Mouse (Mus musculus) stomach, embryonic 14.5 days (tissue): ENCODE measurements around the gene Fis1. TPM values are rescaled to one million over a fixed set of nuclear protein-coding genes. Genes with fewer than 3 reads are reported as not detected.
"Not testable (repeated sequence)": the region's sequence is repeated elsewhere in the genome, so short reads cannot be mapped to it uniquely, and the experiment has no call there.

ENCODE experiments used
- ATAC-seq: fragments of 200-750 bp; cut with Nextera tagmentation; 2 replicates; pipeline ENCODE4 v1.8.0; 2017; ENCODE audit warnings: low read depth, moderate TSS enrichment; ENCODE audit not compliant: insufficient number of reproducible peaks, insufficient read depth, low FRiP score
- H3K27ac ChIP-seq: fragments of 300-500 bp; sonication (generic); 2 replicates; pipeline ENCODE4 v1.5.1; 2014; ENCODE audit warnings: mild to moderate bottlenecking, low read length, moderate library complexity, mixed read lengths
- H3K27me3 ChIP-seq: fragments of 300-500 bp; sonication (generic); 2 replicates; pipeline ENCODE4 v1.6.1; 2014; ENCODE audit warnings: low read length, control low read depth, mixed read lengths; ENCODE audit not compliant: control insufficient read depth, insufficient read depth
- H3K36me3 ChIP-seq: fragments of 300-500 bp; sonication (generic); 2 replicates; pipeline ENCODE4 v1.6.1; 2014; ENCODE audit warnings: mild to moderate bottlenecking, control low read depth, low read length, moderate library complexity, mixed read lengths; ENCODE audit not compliant: control insufficient read depth, insufficient read depth
- H3K4me1 ChIP-seq: fragments of 300-500 bp; sonication (generic); 2 replicates; pipeline ENCODE4 v1.6.1; 2014; ENCODE audit warnings: low read length, control low read depth, mixed read lengths; ENCODE audit not compliant: control insufficient read depth, insufficient read depth
- H3K4me2 ChIP-seq: fragments of 300-500 bp; sonication (generic); replicated peaks from 2 replicates; pipeline ENCODE4 v1.6.1; 2014; ENCODE audit warnings: low read depth, low read length, control low read depth
- H3K4me3 ChIP-seq: fragments of 300-500 bp; sonication (generic); 2 replicates; pipeline ENCODE4 v1.5.1; 2014; ENCODE audit warnings: low read depth, low read length, control low read depth
- H3K9ac ChIP-seq: fragments of 300-500 bp; sonication (generic); replicated peaks from 2 replicates; pipeline ENCODE4 v1.6.1; 2014; ENCODE audit warnings: low read depth, mild to moderate bottlenecking, control low read depth, low read length, moderate library complexity, mixed read lengths
- H3K9me3 ChIP-seq: fragments of 300-500 bp; sonication (generic); 2 replicates; pipeline ENCODE4 v1.6.1; 2016; ENCODE audit warnings: low read depth, low read length, control low read depth; ENCODE audit not compliant: control insufficient read depth
- WGBS: fragments of 180-500 bp; shearing (Covaris S2); extraction: QIAGEN DNeasy Blood & Tissue Kit; methylation state at CpG from one replicate; pipeline ENCODE4 v1.1.7; 2014; 5-methylcytosine and 5-hydroxymethylcytosine counted together
- polyA plus RNA-seq: library from polyadenylated mRNA; unstranded; fragments of >200 nt; fragmentation: Nextera tagmentation; extraction: Ambion mirVana; gene quantifications from 2 replicates; pipeline ENCODE4 v1.2.1, GENCODE M21; 2014

The Fis1 gene
- polyA plus RNA-seq, 1 experiment from 2014 or later = 304 TPM

DNA sequence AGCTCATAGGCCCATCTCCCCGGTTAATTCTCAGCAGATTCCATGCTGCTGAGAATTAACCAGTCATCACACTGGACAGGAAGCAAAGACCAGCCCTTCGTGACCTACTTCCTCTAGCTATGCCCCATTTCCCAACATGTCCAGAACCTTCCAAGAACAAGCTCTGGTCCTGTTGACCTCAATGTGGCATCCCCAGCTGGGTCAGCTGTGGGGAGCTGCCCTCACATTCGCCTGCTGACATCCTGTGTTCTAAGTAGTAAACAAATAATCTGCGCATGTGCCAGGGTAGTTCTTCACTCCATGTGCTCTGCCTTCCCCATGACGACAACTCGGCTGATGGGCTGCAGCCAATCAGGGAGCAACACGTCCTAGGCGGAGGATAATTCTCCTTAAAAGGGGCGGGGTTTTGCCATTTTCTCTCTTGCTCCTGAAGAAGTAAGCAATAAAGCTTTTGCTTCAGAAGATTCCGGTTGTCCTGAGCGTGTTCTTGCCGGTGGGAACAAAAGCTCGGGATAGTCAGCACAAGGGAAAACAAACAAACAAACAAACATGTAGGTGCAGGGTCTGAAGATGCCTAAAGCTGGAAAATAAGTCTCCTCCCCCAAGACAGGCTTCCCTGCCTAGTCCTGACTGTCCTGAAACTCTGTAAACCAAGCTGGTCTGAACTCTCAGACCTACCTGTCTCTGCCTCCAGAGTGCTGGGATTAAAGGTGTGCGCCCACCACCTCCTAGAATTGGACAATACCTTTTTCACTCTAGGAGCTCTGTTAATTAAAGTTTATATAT, 3.3 kb upstream of the Fis1 start:
- not testable (repeated sequence) for H3K9ac ChIP-seq, H3K36me3 ChIP-seq, H3K27me3 ChIP-seq, ATAC-seq, H3K27ac ChIP-seq, H3K4me2 ChIP-seq, H3K4me1 ChIP-seq, H3K9me3 ChIP-seq, H3K4me3 ChIP-seq
- WGBS = 80% methylated on average over 14 of the region's 14 CpGs

- Histone ChIP-seq H3K27me3 (no peaks in the 10 kb centered on the region), H3K36me3 (0 out of 2 replicates have a peak, but pooled peaks cover 2% of the 10 kb centered on the region), H3K4me2 (no peak overlapping the region), H3K4me3 (no peak overlapping the region), H3K9me3 (no peaks in the 10 kb centered on the region), H3K4me1 (peaks cover 6% of the 10 kb centered on the region), H3K9ac (no peak overlapping the region), H3K27ac (no peak overlapping the region)
- WGBS = 87% methylated on average over 6 of the region's 6 CpGs
- ATAC-seq = no peak
Measured at GRCm38 (mm10) chr5:136950521-136950920, 2.6 kb upstream of the Fis1 start.

DNA sequence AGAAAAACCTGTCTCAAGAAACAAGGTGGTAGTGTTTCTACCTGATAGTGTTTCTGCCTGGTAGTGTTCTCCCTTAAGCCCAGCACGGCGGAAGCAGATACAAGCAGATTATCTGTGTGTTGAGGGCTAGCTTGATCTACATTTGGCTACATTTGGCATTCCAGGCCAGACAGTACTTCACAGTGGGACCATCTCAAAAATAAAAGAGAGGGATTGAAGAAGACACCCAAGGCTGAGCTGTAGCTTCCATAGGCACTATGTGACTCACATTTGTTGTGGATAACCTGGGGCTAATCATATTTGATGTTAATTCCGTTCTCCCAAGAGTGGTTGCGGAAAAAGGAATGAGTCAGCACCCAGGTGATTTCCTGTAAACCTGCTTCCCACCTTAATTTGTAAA, 922 bp upstream of the Fis1 start:
- Histone ChIP-seq H3K9me3 (no peaks in the 10 kb centered on the region), H3K4me2 (no peak overlapping the region), H3K4me3 (no peak overlapping the region), H3K27me3 (no peaks in the 10 kb centered on the region), H3K4me1 (peaks cover 6% of the 10 kb centered on the region), H3K9ac (no peak overlapping the region), H3K27ac (no peak overlapping the region), H3K36me3 (0 out of 2 replicates have a peak, but pooled peaks cover 4% of the 10 kb centered on the region)
- WGBS = 81% methylated on average over 4 of the region's 4 CpGs
- no peak for ATAC-seq

DNA sequence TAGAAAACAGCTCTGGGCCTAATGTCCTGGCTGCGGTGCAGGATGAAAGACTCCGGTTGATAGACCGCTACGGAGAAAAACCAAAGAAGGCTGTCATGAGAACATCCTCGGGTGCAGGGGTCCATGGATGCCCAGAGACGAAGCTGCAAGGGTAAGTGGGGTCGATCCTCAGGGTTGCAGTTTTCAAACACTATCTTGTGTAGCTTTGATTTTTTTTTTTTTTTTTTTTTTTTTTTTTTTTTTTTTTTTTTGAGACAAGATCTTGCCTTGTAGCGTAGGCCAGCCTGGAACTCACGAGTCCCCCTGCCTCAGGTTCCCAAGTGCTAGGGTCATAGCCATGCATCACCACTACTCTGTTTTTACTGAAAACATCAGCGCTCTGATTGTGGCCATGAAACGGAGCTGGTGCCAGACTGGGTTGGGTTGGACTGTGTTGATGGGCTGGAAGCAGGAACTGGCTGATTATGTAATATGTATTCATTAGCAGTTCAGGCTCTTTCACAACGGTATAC, 421 bp downstream of the Fis1 start:
- peaks cover 7% of the 10 kb centered on the region for H3K4me1 ChIP-seq
- peak overlapping the region; percentile 57 for H3K4me3 ChIP-seq
- no peak overlapping the region for H3K27ac ChIP-seq
- no peaks in the 10 kb centered on the region for H3K9me3 ChIP-seq
- H3K9ac ChIP-seq = peak overlapping the region; percentile 81
- no peaks in the 10 kb centered on the region for H3K27me3 ChIP-seq
- 5% methylated on average over 12 of the region's 12 CpGs for WGBS
- H3K4me2 ChIP-seq = peak overlapping the region; percentile 79
- H3K36me3 ChIP-seq = 0 out of 2 replicates have a peak, but pooled peaks cover 4% of the 10 kb centered on the region
- ATAC-seq = peak; percentile 19; the same call in 1 of the 2 replicates

GRCm38 (mm10) chr5:136955622-136956021, 2.5 kb downstream of the Fis1 start:
- no peak overlapping the region for H3K27ac ChIP-seq
- H3K9ac ChIP-seq = no peak overlapping the region
- no peak for ATAC-seq

GRCm38 (mm10) chr5:136957250-136957649, 4.2 kb downstream of the Fis1 start:
- 81% methylated on average over 1 of the region's 1 CpGs for WGBS

More at GRCm38 (mm10) chr5:136955622-136956021, 2.5 kb downstream of the Fis1 start:
- Histone ChIP-seq H3K9me3 (no peaks in the 10 kb centered on the region), H3K27me3 (no peaks in the 10 kb centered on the region), H3K4me1 (peaks cover 14% of the 10 kb centered on the region), H3K4me3 (no peak overlapping the region), H3K4me2 (no peak overlapping the region), H3K36me3 (0 out of 2 replicates have a peak, but pooled peaks cover 4% of the 10 kb centered on the region)
- 80% methylated on average over 4 of the region's 4 CpGs for WGBS

DNA sequence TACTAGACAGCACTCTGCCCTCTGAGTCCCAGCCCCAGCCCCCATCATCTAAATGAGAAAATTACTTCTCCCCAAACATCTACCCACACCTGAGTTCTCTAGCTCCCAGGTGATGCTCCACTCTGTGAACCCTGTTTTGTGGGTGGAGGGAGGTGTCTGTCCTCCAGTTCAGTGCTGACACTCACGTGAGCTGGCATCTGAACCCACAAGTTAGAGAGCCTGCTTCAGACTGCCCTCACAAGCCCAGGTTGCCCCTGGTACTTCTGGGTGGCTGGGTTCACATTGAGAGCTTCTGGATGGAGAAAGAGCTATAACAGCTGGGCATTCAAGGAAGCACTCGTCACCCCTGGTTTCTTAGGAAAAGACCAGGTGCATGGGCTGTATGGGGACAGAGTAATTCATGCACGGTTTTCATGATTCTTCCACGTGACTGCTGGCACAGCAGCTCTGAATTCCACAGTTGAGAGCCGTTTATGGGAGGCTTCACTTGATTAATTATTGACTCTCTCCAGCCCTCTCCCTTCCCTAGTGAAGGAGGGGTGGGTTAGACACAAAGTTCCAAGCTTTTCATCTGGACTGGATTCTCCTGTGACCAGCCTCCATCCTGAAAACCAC, 6.0 kb downstream of the Fis1 start:
- Histone ChIP-seq H3K9ac (no peak overlapping the region), H3K4me1 (peaks cover 21% of the 10 kb centered on the region), H3K4me3 (no peak overlapping the region), H3K9me3 (no peaks in the 10 kb centered on the region), H3K27ac (peak overlapping the region; percentile 52; the same call in 1 of the 2 replicates), H3K27me3 (no peaks in the 10 kb centered on the region), H3K36me3 (peaks cover 14% of the 10 kb centered on the region; the same call in 1 of the 2 replicates), H3K4me2 (no peak overlapping the region)
- WGBS = 46% methylated on average over 5 of the region's 5 CpGs
- no peak for ATAC-seq

More at GRCm38 (mm10) chr5:136957250-136957649, 4.2 kb downstream of the Fis1 start:
- Histone ChIP-seq H3K4me3 (no peak overlapping the region), H3K9me3 (no peaks in the 10 kb centered on the region), H3K27me3 (no peaks in the 10 kb centered on the region), H3K4me2 (no peak overlapping the region), H3K27ac (no peak overlapping the region), H3K36me3 (0 out of 2 replicates have a peak, but pooled peaks cover 4% of the 10 kb centered on the region), H3K9ac (no peak overlapping the region), H3K4me1 (peaks cover 18% of the 10 kb centered on the region)
- no peak for ATAC-seq

DNA sequence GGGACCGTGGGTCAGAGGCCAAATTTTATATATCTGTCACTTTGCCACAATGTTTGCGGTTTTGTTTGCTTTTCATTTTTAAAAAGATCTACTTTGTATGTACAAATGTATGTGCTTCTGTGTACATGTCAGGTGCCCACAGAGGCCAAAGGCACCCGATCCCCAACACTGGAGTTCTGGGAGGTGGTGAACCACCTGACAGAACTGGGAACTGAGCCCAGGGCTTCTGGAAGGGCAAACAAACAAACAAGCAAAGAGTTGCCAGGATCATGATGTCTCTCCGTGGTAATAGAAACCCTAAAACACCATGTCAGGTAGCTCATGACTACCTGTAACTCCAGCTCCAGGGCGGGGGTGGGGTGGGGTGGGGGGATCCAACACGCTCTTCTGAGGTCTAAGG, 7.0 kb downstream of the Fis1 start:
- peaks cover 17% of the 10 kb centered on the region; the same call in 1 of the 2 replicates for H3K4me1 ChIP-seq
- H3K4me2 ChIP-seq = no peak overlapping the region
- ATAC-seq = no peak
- no peaks in the 10 kb centered on the region for H3K9me3 ChIP-seq
- no peak overlapping the region for H3K4me3 ChIP-seq
- H3K9ac ChIP-seq = no peak overlapping the region
- no peaks in the 10 kb centered on the region for H3K27me3 ChIP-seq
- 92% methylated on average over 6 of the region's 6 CpGs for WGBS
- H3K27ac ChIP-seq = no peak overlapping the region
- H3K36me3 ChIP-seq = peaks cover 15% of the 10 kb centered on the region; the same call in 1 of the 2 replicates
